In the genomic region with DNA sequence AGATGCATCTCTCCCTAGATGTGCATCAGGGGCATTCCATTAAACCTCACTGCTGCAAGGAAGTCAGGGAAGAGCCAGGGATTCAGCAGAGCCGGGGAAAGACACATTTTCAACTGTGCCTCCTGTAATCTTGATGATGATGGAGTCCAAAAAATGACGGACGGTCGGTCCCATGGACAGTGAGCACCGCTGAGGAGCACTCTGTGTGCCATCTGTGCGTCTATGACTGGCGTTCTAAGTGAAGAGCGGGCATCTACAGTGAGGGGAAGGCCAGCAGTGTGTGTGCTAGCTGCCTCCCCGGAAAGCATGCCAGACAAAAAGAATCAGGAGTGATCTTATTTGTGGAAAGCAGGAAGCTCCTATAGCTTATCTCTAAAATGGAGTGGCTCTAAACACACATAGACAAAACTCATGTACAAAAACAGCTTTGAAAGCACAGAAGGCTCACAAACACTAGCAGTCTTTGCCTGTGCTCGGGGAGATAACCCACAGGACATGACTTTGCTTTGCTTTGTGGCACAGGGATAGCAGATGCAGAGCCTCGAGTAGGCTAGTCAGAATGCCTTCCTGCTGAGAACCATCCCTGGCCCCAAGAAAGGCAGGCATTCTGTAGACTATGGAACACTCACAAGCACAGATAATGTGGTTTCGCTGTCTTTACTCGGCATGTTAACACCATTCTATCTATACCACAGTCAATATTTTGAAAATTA, we compare ENCODE assay signal across 13 mouse cellular contexts.
A peak's percentile ranks its signal among the peaks of the same experiment; 100 is the strongest.
DNase-seq lines count a peak whose midpoint lies in the region; ATAC-seq and TF ChIP-seq lines count a peak whose summit lies in the region.
"Had no signal": no experiment of that assay in that cellular context is flagged by ENCODE, and none has a peak within 500 bp of the region (broad histone marks: within the 10 kb centered on the region; RNA-seq: fewer than 3 reads in every experiment).

No protein-coding gene starts in this region.

- peak overlapping the region; percentile 89 for H3K27ac ChIP-seq in lung, embryonic 14.5 days (ENCODE audit: low read depth)
- H3K27ac ChIP-seq in hindbrain, embryonic 12.5 days: peak overlapping the region; percentile 64
- H3K27ac ChIP-seq in macrophage: 0 out of 2 replicates have a peak overlapping the region, but pooled peaks have one; percentile 34
- H3K27ac ChIP-seq: limb, embryonic 13.5 days; midbrain, embryonic 15.5 days had no signal

- H3K9ac ChIP-seq in lung, embryonic 14.5 days: peak overlapping the region; percentile 1; the same call in 1 of the 2 replicates
- H3K9ac ChIP-seq in hindbrain, embryonic 12.5 days: no peak overlapping the region
- H3K9ac ChIP-seq: limb, embryonic 13.5 days; midbrain, embryonic 15.5 days had no signal

- H3K9me3 ChIP-seq in lung, embryonic 14.5 days (ENCODE audit: low read depth, low read length): no peaks in the 10 kb centered on the region
- H3K9me3 ChIP-seq in hindbrain, embryonic 12.5 days (replicated peaks): no peaks in the 10 kb centered on the region
- H3K9me3 ChIP-seq: limb, embryonic 13.5 days; midbrain, embryonic 15.5 days had no signal

- H3K36me3 ChIP-seq in lung, embryonic 14.5 days (ENCODE audit: insufficient read depth): no peaks in the 10 kb centered on the region
- H3K36me3 ChIP-seq in hindbrain, embryonic 12.5 days: no peaks in the 10 kb centered on the region
- peaks cover 51% of the 10 kb centered on the region for H3K36me3 ChIP-seq in macrophage (ENCODE audit: inconsistent target)
- H3K36me3 ChIP-seq: limb, embryonic 13.5 days; midbrain, embryonic 15.5 days had no signal

- H3K27me3 ChIP-seq in lung, embryonic 14.5 days (ENCODE audit: insufficient read depth, low read length): no peaks in the 10 kb centered on the region
- H3K27me3 ChIP-seq in hindbrain, embryonic 12.5 days: no peaks in the 10 kb centered on the region

- 40% methylated on average over 13 of the region's 13 CpGs for WGBS in lung, embryonic 14.5 days
- WGBS in hindbrain, embryonic 12.5 days: 64% methylated on average over 13 of the region's 13 CpGs
- WGBS in macrophage (ENCODE audit: missing documents): 76% methylated on average over 13 of the region's 13 CpGs

- peaks cover 55% of the 10 kb centered on the region for H3K4me1 ChIP-seq in lung, embryonic 14.5 days (ENCODE audit: insufficient read depth)
- H3K4me1 ChIP-seq in hindbrain, embryonic 12.5 days: peaks cover 18% of the 10 kb centered on the region; the same call in 1 of the 2 replicates
- H3K4me1 ChIP-seq: midbrain, embryonic 15.5 days had no signal

- H3K79me2 ChIP-seq in macrophage (ENCODE audit: inconsistent target): peaks cover 14% of the 10 kb centered on the region; the same call in 1 of the 2 replicates

- H3K4me2 ChIP-seq in lung, embryonic 14.5 days: peak overlapping the region; percentile 10; the same call in 1 of the 2 replicates
- no peak overlapping the region for H3K4me2 ChIP-seq in hindbrain, embryonic 12.5 days (replicated peaks)
- H3K4me2 ChIP-seq: limb, embryonic 13.5 days; midbrain, embryonic 15.5 days had no signal

- TF ChIP-seq CTCF in lung, embryonic 14.5 days (IDR thresholded peaks at IDR 0.05; ENCODE audit: low read depth): no peak

- DNase-seq in cerebellum, postnatal 10 days: peak; percentile 66 to 77
- no peak for DNase-seq in cerebellum, adult 8-10 months
- peak; percentile 44 for DNase-seq in lung, embryonic 14.5 days
- no peak for DNase-seq in lung, postnatal 14 days
- no peak for DNase-seq in right cerebral cortex, postnatal 4 days
- DNase-seq in gastrocnemius, adult 18-20 months (ENCODE audit: low spot score): no peak
- DNase-seq: cerebellum, adult 11 months; gastrocnemius, postnatal 36 days; thymus, adult 2 months had no signal

- no peak for ATAC-seq in lung, embryonic 14.5 days (ENCODE audit: insufficient read depth)
- no peak for ATAC-seq in hindbrain, embryonic 12.5 days (ENCODE audit: low FRiP score)
- ATAC-seq: midbrain, embryonic 15.5 days had no signal

- H3K4me3 ChIP-seq in lung, embryonic 14.5 days (ENCODE audit: low read depth, low read length): no peak overlapping the region
- H3K4me3 ChIP-seq in hindbrain, embryonic 12.5 days: no peak overlapping the region
- H3K4me3 ChIP-seq in macrophage (ENCODE audit: inconsistent target): no peak overlapping the region
- H3K4me3 ChIP-seq: limb, embryonic 13.5 days; midbrain, embryonic 15.5 days had no signal

Comparison
In these comparisons a context has a peak if more than half of its experiments do, and no peak if none do; other contexts are left out.
1. DNase-seq: peak in cerebellum, postnatal 10 days (2 of 2) and lung, embryonic 14.5 days (single experiment); none in cerebellum, adult 8-10 months (single experiment), lung, postnatal 14 days (single experiment), right cerebral cortex, postnatal 4 days (single experiment) and gastrocnemius, adult 18-20 months (single experiment).
2. H3K27ac ChIP-seq: peak in every context shown above with its lines; median percentile 89 in lung, embryonic 14.5 days; 64 in hindbrain, embryonic 12.5 days; 34 in macrophage.